Mouse (Mus musculus) midbrain, embryonic 16.5 days (tissue): ENCODE measurements around the gene Sgms1. TPM values are rescaled to one million over a fixed set of nuclear protein-coding genes. Genes with fewer than 3 reads are reported as not detected.

Experiments used
- ATAC-seq: fragments of 200-750 bp; cut with Nextera tagmentation; 2 replicates; pipeline ENCODE4 v1.8.0; 2017; ENCODE audit warnings: moderate TSS enrichment
- H3K27ac ChIP-seq: fragments of 300-500 bp; sonication (generic); 2 replicates; pipeline ENCODE4 v1.5.1; 2014; ENCODE audit warnings: mild to moderate bottlenecking, low read length, mixed read lengths
- H3K27me3 ChIP-seq: fragments of 300-500 bp; sonication (generic); 2 replicates; pipeline ENCODE4 v1.6.1; 2014; ENCODE audit warnings: low read depth, low read length, mixed read lengths; ENCODE audit not compliant: control insufficient read depth, insufficient read depth
- H3K36me3 ChIP-seq: fragments of 300-500 bp; sonication (generic); 2 replicates; pipeline ENCODE4 v1.6.1; 2014; ENCODE audit warnings: mild to moderate bottlenecking, low read length, moderate library complexity, mixed read lengths; ENCODE audit not compliant: control insufficient read depth, insufficient read depth
- H3K4me1 ChIP-seq: fragments of 300-500 bp; sonication (generic); 2 replicates; pipeline ENCODE4 v1.6.1; 2014; ENCODE audit warnings: mild to moderate bottlenecking, low read length, mixed read lengths; ENCODE audit not compliant: control insufficient read depth, insufficient read depth
- H3K4me2 ChIP-seq: fragments of 300-500 bp; sonication (generic); 2 replicates; pipeline ENCODE4 v1.6.1; 2014; ENCODE audit warnings: mild to moderate bottlenecking, low read length, mixed read lengths
- H3K4me3 ChIP-seq: fragments of 300-500 bp; sonication (generic); 2 replicates; pipeline ENCODE4 v1.5.1; 2014; ENCODE audit warnings: low read depth, mild to moderate bottlenecking, low read length, moderate library complexity, mixed read lengths
- H3K9ac ChIP-seq: fragments of 300-500 bp; sonication (generic); 2 replicates; pipeline ENCODE4 v1.6.1; 2014; ENCODE audit warnings: low read depth, low read length, mixed read lengths
- H3K9me3 ChIP-seq: fragments of 300-500 bp; sonication (generic); replicated peaks from 2 replicates; pipeline ENCODE4 v1.6.1; 2014; ENCODE audit warnings: mild to moderate bottlenecking, low read length, mixed read lengths; ENCODE audit not compliant: control insufficient read depth, poor library complexity, severe bottlenecking
- WGBS: fragments of 180-500 bp; shearing (Covaris S2); extraction: QIAGEN DNeasy Blood & Tissue Kit; methylation state at CpG from one replicate; pipeline ENCODE4 v1.1.7; 2014; 5-methylcytosine and 5-hydroxymethylcytosine counted together
- polyA plus RNA-seq: library from polyadenylated mRNA; unstranded; fragments of >200 nt; fragmentation: Nextera tagmentation; extraction: Ambion mirVana; gene quantifications from 2 replicates; pipeline ENCODE4 v1.2.1, GENCODE M21; 2015

Sgms1 gene
- polyA plus RNA-seq, 1 experiment from 2014 or later: 20.2 TPM

DNA sequence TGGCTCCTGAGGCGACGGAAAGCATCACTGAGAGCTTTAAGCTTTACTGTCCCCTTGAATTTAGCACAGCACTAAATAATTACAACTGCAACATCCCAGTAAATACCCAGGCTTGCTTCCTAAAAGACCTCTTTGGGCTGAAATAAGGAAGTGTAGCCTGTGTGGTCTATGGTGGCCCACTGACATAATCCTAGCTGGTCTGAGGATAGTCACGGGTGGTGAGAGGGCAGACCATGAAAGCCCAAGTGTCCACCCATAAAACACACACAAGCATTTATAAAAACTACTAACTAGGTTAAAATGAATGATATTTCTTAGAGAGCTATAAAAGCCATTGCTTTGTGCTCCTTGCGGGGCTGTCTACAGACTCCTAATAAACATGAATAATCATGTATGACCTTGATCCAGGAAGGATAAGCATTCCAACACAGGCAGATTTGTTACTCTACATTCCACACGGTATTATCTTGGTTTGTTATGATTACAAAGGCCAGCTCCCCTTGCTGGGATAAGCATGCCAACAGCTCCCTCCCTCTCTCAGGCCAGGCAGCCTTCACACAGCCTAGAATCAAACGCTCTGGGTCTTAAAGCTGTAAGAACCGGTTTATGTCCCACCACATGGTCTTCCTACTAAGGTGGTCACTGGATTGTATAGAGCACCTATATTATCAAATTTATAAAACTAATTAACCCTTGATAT, 40.4 kb downstream of the Sgms1 start:
- no peak overlapping the region for H3K9ac ChIP-seq
- no peaks in the 10 kb centered on the region for H3K36me3 ChIP-seq
- H3K27me3 ChIP-seq: no peaks in the 10 kb centered on the region
- H3K4me3 ChIP-seq: no peak overlapping the region
- WGBS: 35% methylated on average over 7 of the region's 7 CpGs
- H3K9me3 ChIP-seq: no peaks in the 10 kb centered on the region
- no peak overlapping the region for H3K27ac ChIP-seq
- H3K4me1 ChIP-seq: peaks cover 11% of the 10 kb centered on the region
- no peak overlapping the region for H3K4me2 ChIP-seq
- ATAC-seq: no peak

DNA sequence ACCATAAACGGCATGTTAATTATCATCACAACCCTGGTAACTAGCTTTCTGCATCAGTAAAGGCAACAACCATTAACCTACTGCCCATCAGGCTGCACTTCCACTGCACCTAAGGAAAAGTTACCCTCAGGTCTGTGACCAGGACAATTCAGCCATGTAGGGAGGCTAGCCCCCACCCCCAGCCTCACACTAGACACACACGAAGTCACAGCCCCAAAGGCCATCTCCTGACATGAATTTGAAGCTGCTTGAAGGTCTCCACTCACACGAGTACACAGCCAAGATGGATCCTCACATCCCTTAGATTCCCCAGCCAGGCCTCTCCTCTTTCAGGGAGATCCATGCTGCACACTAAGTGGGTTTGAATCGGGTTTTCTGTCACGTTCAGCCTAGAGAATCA, 42.0 kb downstream of the Sgms1 start:
- H3K9ac ChIP-seq: no peak overlapping the region
- H3K4me3 ChIP-seq: no peak overlapping the region
- no peak overlapping the region for H3K27ac ChIP-seq
- 88% methylated on average over 5 of the region's 5 CpGs for WGBS
- H3K4me1 ChIP-seq: peaks cover 19% of the 10 kb centered on the region
- ATAC-seq: no peak
- H3K9me3 ChIP-seq: no peaks in the 10 kb centered on the region
- H3K27me3 ChIP-seq: no peaks in the 10 kb centered on the region
- H3K36me3 ChIP-seq: no peaks in the 10 kb centered on the region
- no peak overlapping the region for H3K4me2 ChIP-seq

DNA sequence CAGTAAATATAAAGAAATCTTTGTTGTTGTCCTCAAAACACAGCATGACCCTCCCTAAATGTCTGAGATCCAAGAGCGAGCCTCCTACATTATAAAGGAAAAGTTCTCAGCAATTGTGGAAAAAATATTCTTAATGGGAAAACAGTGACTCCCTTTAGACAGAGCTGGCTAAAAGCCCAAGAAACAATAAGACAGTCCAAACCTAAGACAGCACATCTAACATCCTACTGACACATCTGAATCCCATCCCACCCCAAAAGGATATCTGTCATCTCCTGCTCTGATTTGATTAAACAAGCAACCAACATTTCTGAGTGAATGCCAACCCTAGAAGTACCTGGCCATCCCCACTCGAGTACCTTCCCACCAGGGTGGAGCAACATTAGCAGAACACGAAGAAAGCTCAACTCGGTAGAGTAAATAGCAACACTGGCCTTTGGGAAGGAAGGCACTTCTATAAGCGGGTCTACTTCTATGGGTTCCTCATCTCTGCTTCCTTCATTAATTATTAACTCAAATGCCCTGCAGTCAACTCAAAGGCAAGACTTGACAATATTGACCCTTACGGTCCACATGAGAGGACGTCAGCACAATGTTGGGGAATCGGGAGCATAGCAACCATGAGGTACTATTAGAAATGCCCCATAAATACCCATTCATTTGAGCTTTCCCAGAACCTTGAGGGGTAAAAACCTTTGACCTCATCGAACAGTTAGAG, 42.7 kb downstream of the Sgms1 start:
- no peaks in the 10 kb centered on the region for H3K27me3 ChIP-seq
- no peak overlapping the region for H3K4me3 ChIP-seq
- H3K4me1 ChIP-seq: peaks cover 19% of the 10 kb centered on the region
- no peak for ATAC-seq
- H3K36me3 ChIP-seq: no peaks in the 10 kb centered on the region
- H3K9ac ChIP-seq: no peak overlapping the region
- no peak overlapping the region for H3K4me2 ChIP-seq
- WGBS: 90% methylated on average over 9 of the region's 9 CpGs
- H3K27ac ChIP-seq: no peak overlapping the region
- no peaks in the 10 kb centered on the region for H3K9me3 ChIP-seq

DNA sequence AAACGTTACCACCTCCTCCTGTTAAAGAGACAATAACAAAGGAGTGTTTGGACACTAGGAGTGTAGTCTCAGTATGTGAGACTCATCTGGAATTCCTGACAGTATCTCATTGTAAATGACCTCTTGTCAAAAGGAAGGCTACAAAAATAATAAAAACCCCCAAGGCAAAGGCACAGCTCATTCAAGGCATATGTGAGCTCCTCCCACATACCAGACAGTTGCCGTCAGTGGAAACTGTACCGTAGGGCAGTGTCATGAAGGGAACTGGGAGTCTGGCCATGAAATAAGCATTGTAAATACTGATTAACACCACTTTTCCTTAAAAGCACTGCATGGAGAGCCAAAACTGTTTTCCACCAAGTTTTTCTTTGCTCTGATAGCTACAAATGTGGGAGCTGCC, 43.3 kb downstream of the Sgms1 start:
- Histone ChIP-seq H3K27me3 (no peaks in the 10 kb centered on the region), H3K9ac (no peak overlapping the region), H3K4me2 (no peak overlapping the region), H3K9me3 (no peaks in the 10 kb centered on the region), H3K4me1 (peaks cover 19% of the 10 kb centered on the region), H3K4me3 (no peak overlapping the region), H3K27ac (no peak overlapping the region), H3K36me3 (no peaks in the 10 kb centered on the region)
- 23% methylated on average over 3 of the region's 3 CpGs for WGBS
- no peak for ATAC-seq

DNA sequence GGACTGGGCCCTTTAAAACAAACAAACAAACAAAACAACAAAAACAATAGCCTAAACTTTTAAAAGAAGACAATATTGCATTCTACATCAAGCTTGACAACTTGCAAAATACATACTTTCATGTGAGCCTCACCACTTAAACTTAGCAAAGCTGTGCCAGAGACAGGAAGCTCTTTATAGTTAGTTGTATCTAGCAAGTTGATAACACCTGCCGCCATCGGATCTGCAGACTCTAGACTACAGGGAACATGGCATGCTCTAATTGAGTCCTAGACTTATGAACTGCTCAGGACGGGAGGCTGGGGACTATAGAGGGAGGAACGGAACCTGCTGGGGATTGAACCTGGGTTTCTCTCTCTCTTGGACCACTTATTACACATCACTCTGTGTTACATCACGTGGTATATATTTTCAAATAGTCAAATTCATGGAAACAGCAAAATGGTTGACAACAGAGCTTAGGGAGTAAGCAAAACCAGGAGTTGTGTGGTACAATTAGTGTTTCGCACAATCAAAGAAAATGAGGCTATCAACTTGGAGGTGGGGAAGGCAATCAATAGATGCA, 44.3 kb downstream of the Sgms1 start:
- ATAC-seq: no peak
- Histone ChIP-seq H3K9me3 (no peaks in the 10 kb centered on the region), H3K27ac (no peak overlapping the region), H3K4me2 (no peak overlapping the region), H3K4me3 (no peak overlapping the region), H3K27me3 (no peaks in the 10 kb centered on the region), H3K9ac (no peak overlapping the region), H3K4me1 (peaks cover 19% of the 10 kb centered on the region), H3K36me3 (no peaks in the 10 kb centered on the region)
- WGBS: 86% methylated on average over 6 of the region's 6 CpGs

DNA sequence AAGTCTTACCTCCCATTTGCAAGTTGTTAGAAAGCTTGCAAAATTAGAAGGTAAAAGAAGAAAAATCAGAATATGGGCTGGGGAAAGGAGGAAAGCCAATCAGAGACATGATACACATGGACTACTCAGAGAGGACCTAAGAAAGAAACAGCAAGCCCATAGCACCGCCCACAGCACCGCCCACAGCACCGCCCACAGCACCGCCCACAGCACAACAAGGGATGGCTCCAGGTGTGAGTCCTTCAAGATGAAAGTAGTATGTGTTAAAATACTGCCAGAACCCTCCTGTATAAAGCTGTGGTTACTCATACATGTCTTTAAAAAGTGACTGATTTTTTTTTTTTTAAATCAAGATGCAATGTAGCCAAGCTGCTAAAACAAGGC, 44.8 kb downstream of the Sgms1 start:
- peak; percentile 84 for ATAC-seq
- Histone ChIP-seq H3K36me3 (no peaks in the 10 kb centered on the region), H3K4me2 (peak overlapping the region; percentile 44), H3K27ac (no peak overlapping the region), H3K27me3 (no peaks in the 10 kb centered on the region), H3K9ac (no peak overlapping the region), H3K4me1 (peaks cover 19% of the 10 kb centered on the region), H3K9me3 (no peaks in the 10 kb centered on the region), H3K4me3 (no peak overlapping the region; the same call in 1 of the 2 replicates)
- WGBS: 24% methylated on average over 4 of the region's 4 CpGs

DNA sequence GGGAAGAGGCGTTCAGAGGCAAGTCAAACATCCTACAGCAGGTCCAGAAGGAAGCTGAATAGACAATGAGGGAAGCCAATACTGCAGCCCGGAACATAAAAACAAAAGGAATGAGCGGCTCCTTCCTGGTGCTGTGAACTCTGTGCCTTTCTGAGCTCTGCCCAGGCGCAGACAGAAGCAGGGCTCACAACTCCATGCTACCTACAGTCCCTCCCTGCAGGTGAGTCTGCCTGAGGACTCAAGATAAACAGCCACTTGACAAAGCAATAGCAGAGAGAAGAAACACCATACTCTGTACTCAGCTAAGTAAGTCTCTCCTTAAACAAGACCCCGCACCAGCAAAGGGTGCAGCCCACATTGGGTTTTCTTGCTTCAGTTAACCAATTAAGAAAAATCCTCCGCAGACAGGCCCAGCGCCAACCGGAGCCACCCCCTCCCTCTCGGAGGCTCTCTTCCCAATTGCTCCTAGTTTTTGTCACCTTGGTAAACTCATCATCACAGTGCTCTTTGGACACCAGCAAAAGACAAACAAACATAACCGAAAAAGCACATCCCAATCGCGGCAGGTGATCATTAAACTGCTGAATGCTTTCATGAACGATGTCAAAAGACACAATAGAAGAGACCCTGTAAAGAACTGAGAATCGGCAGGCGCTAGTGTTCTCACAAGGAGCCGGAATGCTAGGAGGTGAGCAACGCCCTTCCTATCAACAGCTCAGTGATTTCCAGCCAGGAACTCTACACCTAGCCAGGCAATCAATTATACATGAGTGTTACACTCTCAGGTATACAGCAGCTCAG, 45.4 kb downstream of the Sgms1 start:
- no peaks in the 10 kb centered on the region for H3K36me3 ChIP-seq
- H3K4me3 ChIP-seq: peak overlapping the region; percentile 20
- 5% methylated on average over 17 of the region's 17 CpGs for WGBS
- ATAC-seq: peak; percentile 59
- H3K4me1 ChIP-seq: peaks cover 19% of the 10 kb centered on the region
- no peaks in the 10 kb centered on the region for H3K27me3 ChIP-seq
- no peaks in the 10 kb centered on the region for H3K9me3 ChIP-seq
- H3K4me2 ChIP-seq: peak overlapping the region; percentile 44
- 0 out of 2 replicates have a peak overlapping the region, but pooled peaks have one; percentile 8 for H3K9ac ChIP-seq
- 0 out of 2 replicates have a peak overlapping the region, but pooled peaks have one; percentile 5 for H3K27ac ChIP-seq

DNA sequence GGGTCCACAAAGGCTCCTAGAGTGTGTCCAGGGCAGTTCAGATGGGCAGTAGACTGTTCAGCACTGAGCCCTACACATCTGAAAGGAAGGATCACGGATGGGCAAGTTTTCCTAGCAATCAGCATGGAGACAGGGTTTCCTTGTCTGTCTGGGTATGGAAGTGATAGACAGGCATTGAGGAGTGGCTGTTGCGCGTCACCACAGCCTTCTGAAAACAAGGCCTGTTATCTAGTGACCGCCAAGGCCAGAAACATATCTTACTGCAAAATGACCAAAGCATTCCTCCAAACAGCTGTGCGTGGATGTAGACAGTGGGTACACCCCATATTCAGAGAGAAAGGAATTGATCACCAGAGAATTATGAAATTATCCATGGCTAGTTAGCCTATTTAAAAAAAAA, 47.1 kb downstream of the Sgms1 start:
- Histone ChIP-seq H3K27me3 (no peaks in the 10 kb centered on the region), H3K4me1 (peaks cover 19% of the 10 kb centered on the region), H3K27ac (no peak overlapping the region), H3K4me2 (no peak overlapping the region), H3K9ac (no peak overlapping the region), H3K4me3 (no peak overlapping the region), H3K9me3 (no peaks in the 10 kb centered on the region), H3K36me3 (no peaks in the 10 kb centered on the region)
- 60% methylated on average over 5 of the region's 5 CpGs for WGBS
- ATAC-seq: no peak
